Mouse (Mus musculus): Measurements from ENCODE around the gene Pakap. TPM values are rescaled to one million over a fixed set of nuclear protein-coding genes. Genes with fewer than 3 reads are reported as not detected.

Gene Pakap
- polyA plus RNA-seq, 1 experiment from 2014 or later = 21.1 TPM

DNA sequence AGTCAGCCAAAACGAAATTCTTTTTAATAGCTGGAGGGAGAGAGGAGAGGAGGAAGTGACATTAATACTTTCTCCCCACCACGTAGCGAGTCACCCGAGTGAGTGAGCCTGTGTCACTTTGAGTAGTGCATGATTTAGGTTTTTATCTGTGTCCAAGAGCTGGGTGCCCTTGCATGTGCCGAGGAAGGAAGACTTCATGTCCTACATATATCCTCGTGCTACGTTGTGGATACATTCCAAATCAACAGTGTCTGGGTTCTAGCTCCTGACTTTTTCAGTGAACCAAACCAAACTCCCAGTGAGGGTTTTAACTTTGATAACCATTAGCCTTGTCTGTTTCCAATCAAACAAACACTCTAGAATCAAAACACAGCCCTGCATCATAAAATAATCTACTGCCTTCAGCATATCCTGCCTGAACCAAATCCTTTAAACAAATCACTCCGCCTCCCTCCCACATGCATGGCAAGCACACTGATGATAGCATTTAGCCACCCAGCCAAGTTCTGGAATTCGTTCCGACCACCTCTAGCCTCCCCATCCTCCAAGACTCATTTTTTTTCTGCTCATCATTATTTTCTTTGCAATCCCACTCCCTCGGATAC lies 175.4 kb downstream of the Pakap start:
- Histone ChIP-seq H3K27me3 (ENCODE audit: control insufficient read depth, insufficient read depth, low read length) (no peaks in the 10 kb centered on the region), H3K4me3 (ENCODE audit: low read depth, low read length) (no peak overlapping the region), H3K9me3 (ENCODE audit: control insufficient read depth, low read length) (no peaks in the 10 kb centered on the region), H3K27ac (ENCODE audit: low read depth, low read length) (no peak overlapping the region), H3K4me2 (ENCODE audit: low read depth, low read length, severe bottlenecking) (no peak overlapping the region), H3K9ac (ENCODE audit: low read length) (no peak overlapping the region), H3K36me3 (ENCODE audit: control insufficient read depth, insufficient read depth, low read length) (no peaks in the 10 kb centered on the region), H3K4me1 (replicated peaks; ENCODE audit: control insufficient read depth, insufficient read depth, low read length) (peaks cover 5% of the 10 kb centered on the region; the same call in 1 of the 2 replicates)
- no peak for DNase-seq (ENCODE audit: low spot score)
- ATAC-seq (replicated peaks; ENCODE audit: low FRiP score) = no peak
- 85% methylated on average over 11 of the region's 11 CpGs for WGBS

GRCm38 (mm10) chr4:57750651-57751050 lies 182.7 kb downstream of the Pakap start:
- WGBS = 72% methylated on average over 4 of the region's 4 CpGs
- ATAC-seq (replicated peaks; ENCODE audit: low FRiP score) (no peak), DNase-seq (ENCODE audit: low spot score) (no peak)
- no peak overlapping the region for H3K9ac ChIP-seq (ENCODE audit: low read length)
- H3K27me3 ChIP-seq (ENCODE audit: control insufficient read depth, insufficient read depth, low read length) = no peaks in the 10 kb centered on the region
- H3K36me3 ChIP-seq (ENCODE audit: control insufficient read depth, insufficient read depth, low read length) = no peaks in the 10 kb centered on the region
- no peaks in the 10 kb centered on the region for H3K4me1 ChIP-seq (replicated peaks; ENCODE audit: control insufficient read depth, insufficient read depth, low read length)
- no peak overlapping the region for H3K27ac ChIP-seq (ENCODE audit: low read depth, low read length)
- no peak overlapping the region for H3K4me2 ChIP-seq (ENCODE audit: low read depth, low read length, severe bottlenecking)
- H3K4me3 ChIP-seq (ENCODE audit: low read depth, low read length) = no peak overlapping the region
- H3K9me3 ChIP-seq (ENCODE audit: control insufficient read depth, low read length) = no peaks in the 10 kb centered on the region

DNA sequence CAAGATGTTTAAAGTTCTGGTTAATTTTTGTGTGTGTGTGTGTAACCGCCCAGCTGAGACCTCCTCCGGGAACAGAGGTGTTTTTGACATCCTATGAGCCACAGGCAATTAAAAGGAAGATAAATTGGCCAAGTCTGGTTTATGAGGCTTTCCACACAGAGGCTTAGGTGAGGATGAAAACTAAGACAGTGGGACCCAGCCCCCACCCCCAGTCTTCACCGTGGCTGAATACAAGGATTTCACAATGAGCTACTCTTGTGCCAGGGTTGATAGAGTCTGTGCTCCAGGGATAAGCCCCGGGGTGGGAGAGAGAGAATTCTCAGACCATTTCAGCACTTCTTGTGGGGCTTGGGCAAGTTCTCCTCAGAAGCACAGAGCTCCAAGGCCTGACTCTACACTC lies 183.1 kb downstream of the Pakap start:
- 70% methylated on average over 4 of the region's 4 CpGs for WGBS
- no peaks in the 10 kb centered on the region for H3K36me3 ChIP-seq (ENCODE audit: control insufficient read depth, insufficient read depth, low read length)
- H3K4me3 ChIP-seq (ENCODE audit: low read depth, low read length) = no peak overlapping the region
- no peaks in the 10 kb centered on the region for H3K4me1 ChIP-seq (replicated peaks; ENCODE audit: control insufficient read depth, insufficient read depth, low read length)
- DNase-seq (ENCODE audit: low spot score) (no peak), ATAC-seq (replicated peaks; ENCODE audit: low FRiP score) (no peak)
- H3K27me3 ChIP-seq (ENCODE audit: control insufficient read depth, insufficient read depth, low read length) = no peaks in the 10 kb centered on the region
- H3K9me3 ChIP-seq (ENCODE audit: control insufficient read depth, low read length) = no peaks in the 10 kb centered on the region
- no peak overlapping the region for H3K9ac ChIP-seq (ENCODE audit: low read length)
- no peak overlapping the region for H3K27ac ChIP-seq (ENCODE audit: low read depth, low read length)
- no peak overlapping the region for H3K4me2 ChIP-seq (ENCODE audit: low read depth, low read length, severe bottlenecking)

DNA sequence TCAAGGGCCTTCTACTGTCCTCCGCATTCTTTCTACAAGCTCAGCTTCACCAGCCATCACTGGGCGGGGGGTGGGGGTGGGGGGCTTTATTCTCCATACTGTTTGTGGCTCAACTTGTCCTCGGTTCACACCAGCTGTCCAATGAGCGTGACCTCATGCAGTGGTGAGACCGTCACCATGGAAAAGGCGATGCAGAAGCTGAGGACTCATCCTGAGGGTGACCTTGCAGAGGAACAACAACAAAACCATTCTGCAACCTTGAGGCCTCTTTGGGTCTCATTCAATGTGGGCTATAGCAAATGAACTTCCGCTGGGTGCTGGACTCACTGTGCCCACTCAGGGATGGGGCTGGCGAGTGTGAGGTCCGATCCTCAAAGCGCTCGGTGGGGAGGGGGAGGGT lies 183.6 kb downstream of the Pakap start:
- Histone ChIP-seq H3K9ac (ENCODE audit: low read length) (no peak overlapping the region), H3K27ac (ENCODE audit: low read depth, low read length) (no peak overlapping the region), H3K27me3 (ENCODE audit: control insufficient read depth, insufficient read depth, low read length) (no peaks in the 10 kb centered on the region), H3K4me1 (replicated peaks; ENCODE audit: control insufficient read depth, insufficient read depth, low read length) (no peaks in the 10 kb centered on the region), H3K4me2 (ENCODE audit: low read depth, low read length, severe bottlenecking) (no peak overlapping the region), H3K9me3 (ENCODE audit: control insufficient read depth, low read length) (no peaks in the 10 kb centered on the region), H3K36me3 (ENCODE audit: control insufficient read depth, insufficient read depth, low read length) (no peaks in the 10 kb centered on the region), H3K4me3 (ENCODE audit: low read depth, low read length) (no peak overlapping the region)
- DNase-seq (ENCODE audit: low spot score) = no peak
- WGBS = 90% methylated on average over 11 of the region's 11 CpGs
- no peak for ATAC-seq (replicated peaks; ENCODE audit: low FRiP score)

GRCm38 (mm10) chr4:57755085-57755484 lies 187.1 kb downstream of the Pakap start:
- no peaks in the 10 kb centered on the region for H3K27me3 ChIP-seq (ENCODE audit: control insufficient read depth, insufficient read depth, low read length)
- no peaks in the 10 kb centered on the region for H3K9me3 ChIP-seq (ENCODE audit: control insufficient read depth, low read length)
- H3K27ac ChIP-seq (ENCODE audit: low read depth, low read length) = no peak overlapping the region
- no peak overlapping the region for H3K9ac ChIP-seq (ENCODE audit: low read length)
- WGBS = 91% methylated on average over 11 of the region's 11 CpGs
- ATAC-seq (replicated peaks; ENCODE audit: low FRiP score) (no peak), DNase-seq (ENCODE audit: low spot score) (no peak)
- H3K36me3 ChIP-seq (ENCODE audit: control insufficient read depth, insufficient read depth, low read length) = no peaks in the 10 kb centered on the region
- H3K4me3 ChIP-seq (ENCODE audit: low read depth, low read length) = no peak overlapping the region
- H3K4me2 ChIP-seq (ENCODE audit: low read depth, low read length, severe bottlenecking) = no peak overlapping the region
- no peaks in the 10 kb centered on the region for H3K4me1 ChIP-seq (replicated peaks; ENCODE audit: control insufficient read depth, insufficient read depth, low read length)

GRCm38 (mm10) chr4:57757997-57758396 lies 190.0 kb downstream of the Pakap start:
- ATAC-seq (replicated peaks; ENCODE audit: low FRiP score) (no peak), DNase-seq (ENCODE audit: low spot score) (no peak)
- no peaks in the 10 kb centered on the region for H3K9me3 ChIP-seq (ENCODE audit: control insufficient read depth, low read length)
- H3K4me3 ChIP-seq (ENCODE audit: low read depth, low read length) = no peak overlapping the region
- no peaks in the 10 kb centered on the region for H3K36me3 ChIP-seq (ENCODE audit: control insufficient read depth, insufficient read depth, low read length)
- H3K27me3 ChIP-seq (ENCODE audit: control insufficient read depth, insufficient read depth, low read length) = no peaks in the 10 kb centered on the region
- no peak overlapping the region for H3K4me2 ChIP-seq (ENCODE audit: low read depth, low read length, severe bottlenecking)
- no peaks in the 10 kb centered on the region for H3K4me1 ChIP-seq (replicated peaks; ENCODE audit: control insufficient read depth, insufficient read depth, low read length)
- H3K9ac ChIP-seq (ENCODE audit: low read length) = no peak overlapping the region
- no peak overlapping the region for H3K27ac ChIP-seq (ENCODE audit: low read depth, low read length)
- 76% methylated on average over 11 of the region's 11 CpGs for WGBS

DNA sequence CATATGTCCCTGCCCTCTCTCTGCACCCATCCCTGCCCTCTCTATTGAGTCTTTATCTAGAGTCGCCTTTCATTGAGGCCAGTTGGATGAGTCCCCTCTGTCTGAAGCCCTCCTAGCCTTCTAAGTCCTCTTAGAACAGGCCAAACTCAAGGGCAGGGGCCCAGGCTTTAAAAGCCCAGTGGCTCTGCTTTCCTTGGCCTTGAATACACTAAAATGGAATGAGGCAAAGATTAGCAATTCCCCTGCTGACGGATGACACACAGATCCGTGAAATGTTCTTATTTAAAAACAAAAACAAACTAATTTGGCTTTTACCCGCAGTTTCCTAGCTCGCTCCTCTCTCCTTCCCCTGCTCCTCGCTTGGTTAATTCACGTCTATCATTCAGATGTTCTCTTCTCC lies 194.4 kb downstream of the Pakap start:
- no peak overlapping the region for H3K9ac ChIP-seq (ENCODE audit: low read length)
- no peak overlapping the region for H3K4me3 ChIP-seq (ENCODE audit: low read depth, low read length)
- no peaks in the 10 kb centered on the region for H3K9me3 ChIP-seq (ENCODE audit: control insufficient read depth, low read length)
- WGBS = 57% methylated on average over 7 of the region's 7 CpGs
- no peak overlapping the region for H3K27ac ChIP-seq (ENCODE audit: low read depth, low read length)
- no peaks in the 10 kb centered on the region for H3K27me3 ChIP-seq (ENCODE audit: control insufficient read depth, insufficient read depth, low read length)
- no peak for DNase-seq (ENCODE audit: low spot score)
- no peak overlapping the region for H3K4me2 ChIP-seq (ENCODE audit: low read depth, low read length, severe bottlenecking)
- H3K4me1 ChIP-seq (replicated peaks; ENCODE audit: control insufficient read depth, insufficient read depth, low read length) = no peaks in the 10 kb centered on the region
- no peak for ATAC-seq (replicated peaks; ENCODE audit: low FRiP score)
- H3K36me3 ChIP-seq (ENCODE audit: control insufficient read depth, insufficient read depth, low read length) = no peaks in the 10 kb centered on the region

DNA sequence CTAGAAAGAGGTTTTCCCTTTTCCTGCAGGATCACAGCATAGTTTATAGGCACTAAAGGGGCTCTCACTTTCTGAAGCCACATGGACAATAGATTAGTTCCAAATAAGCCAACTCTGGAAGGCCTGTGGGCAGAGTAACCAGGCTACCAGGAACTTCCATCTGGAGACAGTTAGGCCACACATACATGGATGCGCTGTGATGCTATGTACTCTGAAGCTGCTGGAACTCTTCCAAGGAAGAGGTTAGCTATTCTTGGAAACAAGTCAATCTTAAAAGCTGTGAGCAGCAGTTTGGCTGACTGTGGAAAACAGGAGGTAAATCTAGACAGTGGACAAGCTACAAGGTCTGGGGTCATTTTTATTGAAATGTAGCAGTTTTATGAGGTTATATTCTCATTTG lies 196.4 kb downstream of the Pakap start:
- H3K27me3 ChIP-seq (ENCODE audit: control insufficient read depth, insufficient read depth, low read length) = no peaks in the 10 kb centered on the region
- DNase-seq (ENCODE audit: low spot score) = no peak
- ATAC-seq (replicated peaks; ENCODE audit: low FRiP score) = no peak
- H3K4me1 ChIP-seq (replicated peaks; ENCODE audit: control insufficient read depth, insufficient read depth, low read length) = no peaks in the 10 kb centered on the region
- no peaks in the 10 kb centered on the region for H3K36me3 ChIP-seq (ENCODE audit: control insufficient read depth, insufficient read depth, low read length)
- no peaks in the 10 kb centered on the region for H3K9me3 ChIP-seq (ENCODE audit: control insufficient read depth, low read length)
- H3K4me3 ChIP-seq (ENCODE audit: low read depth, low read length) = no peak overlapping the region
- WGBS = 74% methylated on average over 1 of the region's 1 CpGs
- H3K27ac ChIP-seq (ENCODE audit: low read depth, low read length) = no peak overlapping the region
- no peak overlapping the region for H3K4me2 ChIP-seq (ENCODE audit: low read depth, low read length, severe bottlenecking)
- no peak overlapping the region for H3K9ac ChIP-seq (ENCODE audit: low read length)

GRCm38 (mm10) chr4:57764926-57765325 lies 196.9 kb downstream of the Pakap start:
- H3K27me3 ChIP-seq (ENCODE audit: control insufficient read depth, insufficient read depth, low read length) = no peaks in the 10 kb centered on the region
- H3K4me1 ChIP-seq (replicated peaks; ENCODE audit: control insufficient read depth, insufficient read depth, low read length) = no peaks in the 10 kb centered on the region
- H3K4me2 ChIP-seq (ENCODE audit: low read depth, low read length, severe bottlenecking) = no peak overlapping the region
- ATAC-seq (replicated peaks; ENCODE audit: low FRiP score) = no peak
- H3K36me3 ChIP-seq (ENCODE audit: control insufficient read depth, insufficient read depth, low read length) = no peaks in the 10 kb centered on the region
- H3K4me3 ChIP-seq (ENCODE audit: low read depth, low read length) = no peak overlapping the region
- no peak overlapping the region for H3K9ac ChIP-seq (ENCODE audit: low read length)
- H3K27ac ChIP-seq (ENCODE audit: low read depth, low read length) = no peak overlapping the region
- no peaks in the 10 kb centered on the region for H3K9me3 ChIP-seq (ENCODE audit: control insufficient read depth, low read length)
- 91% methylated on average over 1 of the region's 1 CpGs for WGBS
- DNase-seq (ENCODE audit: low spot score) = no peak
